Mouse (Mus musculus): Measurements from ENCODE around the gene Stard13. TPM values are rescaled to one million over a fixed set of nuclear protein-coding genes. Genes with fewer than 3 reads are reported as not detected.

Gene Stard13
- total RNA-seq, 1 experiment = 6.8 TPM

GRCm38 (mm10) chr5:151134202-151134601 lies 99.4 kb downstream of the Stard13 start:
- Histone ChIP-seq H3K9ac (ENCODE audit: insufficient read depth, low read depth, low read length, poor library complexity, severe bottlenecking) (no peak overlapping the region), H3K27ac (ENCODE audit: insufficient read depth, low read depth, low read length, poor library complexity, severe bottlenecking) (no peak overlapping the region), H3K9me3 (ENCODE audit: control insufficient read depth, insufficient read depth, low read depth, low read length) (no peaks in the 10 kb centered on the region), H3K4me1 (ENCODE audit: control insufficient read depth in 2 of 2, insufficient read depth in 2 of 2, low read length in 2 of 2, poor library complexity in 1 of 2) (no peaks in the 10 kb centered on the region), H3K4me3 (ENCODE audit: insufficient read depth in 1 of 2, low read depth in 1 of 2, low read length in 2 of 2, poor library complexity in 1 of 2, severe bottlenecking in 1 of 2) (no peak overlapping the region), H3K36me3 (ENCODE audit: control insufficient read depth, insufficient read depth, low read length, poor library complexity, severe bottlenecking) (no peaks in the 10 kb centered on the region)
- in situ Hi-C loops (cut with MboI; ENCODE audit: low sequenced_read_pairs in 2 of 2, unreplicated experiment in 2 of 2) = no loop called here
- DNase-seq (ENCODE audit: low read depth, low spot score) = no peak
- TF ChIP-seq CHD2 (IDR thresholded peaks at IDR 0.05; ENCODE audit: low read depth, low read length) (no peak), ZC3H11A (IDR thresholded peaks at IDR 0.05; ENCODE audit: borderline replicate concordance, low read depth, low read length) (no peak), HCFC1 (IDR thresholded peaks at IDR 0.05; ENCODE audit: borderline replicate concordance, insufficient read depth, low read length) (no peak), MAFK (IDR thresholded peaks at IDR 0.05; ENCODE audit: insufficient read depth, low read depth, low read length) (no peak), ZNF384 (IDR thresholded peaks at IDR 0.05; ENCODE audit: low read depth, low read length) (no peak)

DNA sequence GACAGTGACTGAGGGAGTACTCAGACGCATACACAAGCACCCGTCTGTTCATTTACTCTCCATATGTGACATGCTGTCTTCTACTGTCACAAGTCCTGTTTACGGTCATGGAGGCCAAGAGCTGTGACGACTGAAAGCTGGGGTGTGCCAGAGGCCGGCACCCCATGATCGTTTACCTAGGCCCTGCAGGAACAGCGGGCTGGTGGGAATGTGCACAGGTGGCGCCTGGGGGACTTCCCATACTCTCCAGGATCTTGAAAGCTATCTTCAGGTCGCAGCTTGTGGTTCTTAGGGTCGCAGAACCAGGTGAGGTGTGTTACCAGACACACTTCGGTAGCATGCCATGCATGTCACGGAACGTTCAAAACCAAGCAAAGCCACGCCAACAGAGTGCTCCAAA lies 99.9 kb downstream of the Stard13 start:
- in situ Hi-C loops (cut with MboI; ENCODE audit: low sequenced_read_pairs in 2 of 2, unreplicated experiment in 2 of 2) = no loop called here
- DNase-seq (ENCODE audit: low read depth, low spot score) = no peak
- no peak overlapping the region for H3K9ac ChIP-seq (ENCODE audit: insufficient read depth, low read depth, low read length, poor library complexity, severe bottlenecking)

GRCm38 (mm10) chr5:151129762-151130161 lies 103.9 kb downstream of the Stard13 start:
- Histone ChIP-seq H3K36me3 (ENCODE audit: control insufficient read depth, insufficient read depth, low read length, poor library complexity, severe bottlenecking) (no peaks in the 10 kb centered on the region), H3K27ac (ENCODE audit: insufficient read depth, low read depth, low read length, poor library complexity, severe bottlenecking) (no peak overlapping the region), H3K4me1 (ENCODE audit: control insufficient read depth in 2 of 2, insufficient read depth in 2 of 2, low read length in 2 of 2, poor library complexity in 1 of 2) (no peaks in the 10 kb centered on the region), H3K4me3 (ENCODE audit: insufficient read depth in 1 of 2, low read depth in 1 of 2, low read length in 2 of 2, poor library complexity in 1 of 2, severe bottlenecking in 1 of 2) (no peak overlapping the region), H3K9ac (ENCODE audit: insufficient read depth, low read depth, low read length, poor library complexity, severe bottlenecking) (no peak overlapping the region), H3K9me3 (ENCODE audit: control insufficient read depth, insufficient read depth, low read depth, low read length) (no peaks in the 10 kb centered on the region)
- TF ChIP-seq ZNF384 (IDR thresholded peaks at IDR 0.05; ENCODE audit: low read depth, low read length) = no peak
- TF ChIP-seq MAFK (IDR thresholded peaks at IDR 0.05; ENCODE audit: insufficient read depth, low read depth, low read length) = no peak
- no peak for TF ChIP-seq CHD2 (IDR thresholded peaks at IDR 0.05; ENCODE audit: low read depth, low read length)
- TF ChIP-seq ZC3H11A (IDR thresholded peaks at IDR 0.05; ENCODE audit: borderline replicate concordance, low read depth, low read length) = no peak
- no peak for TF ChIP-seq HCFC1 (IDR thresholded peaks at IDR 0.05; ENCODE audit: borderline replicate concordance, insufficient read depth, low read length)
- in situ Hi-C loops (cut with MboI; ENCODE audit: low sequenced_read_pairs in 2 of 2, unreplicated experiment in 2 of 2) = no loop called here
- DNase-seq (ENCODE audit: low read depth, low spot score) = no peak

More for the DNA sequence above, 99.9 kb downstream of the Stard13 start:
- Histone ChIP-seq H3K9me3 (ENCODE audit: control insufficient read depth, insufficient read depth, low read depth, low read length) (no peaks in the 10 kb centered on the region), H3K36me3 (ENCODE audit: control insufficient read depth, insufficient read depth, low read length, poor library complexity, severe bottlenecking) (no peaks in the 10 kb centered on the region), H3K27ac (ENCODE audit: insufficient read depth, low read depth, low read length, poor library complexity, severe bottlenecking) (no peak overlapping the region), H3K4me3 (ENCODE audit: insufficient read depth in 1 of 2, low read depth in 1 of 2, low read length in 2 of 2, poor library complexity in 1 of 2, severe bottlenecking in 1 of 2) (no peak overlapping the region), H3K4me1 (ENCODE audit: control insufficient read depth in 2 of 2, insufficient read depth in 2 of 2, low read length in 2 of 2, poor library complexity in 1 of 2) (no peaks in the 10 kb centered on the region)
- TF ChIP-seq ZC3H11A (IDR thresholded peaks at IDR 0.05; ENCODE audit: borderline replicate concordance, low read depth, low read length) (no peak), MAFK (IDR thresholded peaks at IDR 0.05; ENCODE audit: insufficient read depth, low read depth, low read length) (no peak)

DNA sequence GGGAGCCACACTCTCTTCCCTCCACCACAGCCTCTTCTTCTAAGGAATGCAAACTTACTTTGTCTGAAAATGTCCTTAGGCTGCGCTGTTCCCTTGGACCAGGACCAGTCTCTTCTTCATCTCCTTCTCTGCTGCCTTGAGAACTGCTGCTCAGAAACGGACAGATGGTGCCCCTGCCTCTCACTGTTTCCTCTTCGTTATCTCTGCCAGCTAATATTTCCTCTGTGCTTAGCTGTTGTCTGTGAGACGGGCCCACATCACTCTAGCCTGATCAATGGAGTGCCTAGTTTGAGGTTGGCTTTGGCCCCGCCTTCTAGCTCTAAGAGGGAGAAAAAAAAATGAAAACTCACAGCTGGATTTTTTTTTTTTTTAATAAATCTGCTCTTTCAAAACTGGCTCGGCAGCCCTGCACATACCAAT lies 106.3 kb downstream of the Stard13 start:
- no peak for DNase-seq (ENCODE audit: low read depth, low spot score)
- H3K9ac ChIP-seq (ENCODE audit: insufficient read depth, low read depth, low read length, poor library complexity, severe bottlenecking) = no peak overlapping the region
- no peak for TF ChIP-seq HCFC1 (IDR thresholded peaks at IDR 0.05; ENCODE audit: borderline replicate concordance, insufficient read depth, low read length)
- no peak for TF ChIP-seq ZNF384 (IDR thresholded peaks at IDR 0.05; ENCODE audit: low read depth, low read length)
- TF ChIP-seq CHD2 (IDR thresholded peaks at IDR 0.05; ENCODE audit: low read depth, low read length) = no peak
- TF ChIP-seq MAFK (IDR thresholded peaks at IDR 0.05; ENCODE audit: insufficient read depth, low read depth, low read length) = no peak
- TF ChIP-seq ZC3H11A (IDR thresholded peaks at IDR 0.05; ENCODE audit: borderline replicate concordance, low read depth, low read length) = no peak
- no peak overlapping the region for H3K27ac ChIP-seq (ENCODE audit: insufficient read depth, low read depth, low read length, poor library complexity, severe bottlenecking)
- H3K36me3 ChIP-seq (ENCODE audit: control insufficient read depth, insufficient read depth, low read length, poor library complexity, severe bottlenecking) = no peaks in the 10 kb centered on the region
- H3K4me3 ChIP-seq (ENCODE audit: insufficient read depth in 1 of 2, low read depth in 1 of 2, low read length in 2 of 2, poor library complexity in 1 of 2, severe bottlenecking in 1 of 2) = no peak overlapping the region
- H3K4me1 ChIP-seq (ENCODE audit: control insufficient read depth in 2 of 2, insufficient read depth in 2 of 2, low read length in 2 of 2, poor library complexity in 1 of 2) = no peaks in the 10 kb centered on the region
- in situ Hi-C loops (cut with MboI; ENCODE audit: low sequenced_read_pairs in 2 of 2, unreplicated experiment in 2 of 2) = no loop called here
- H3K9me3 ChIP-seq (ENCODE audit: control insufficient read depth, insufficient read depth, low read depth, low read length) = no peaks in the 10 kb centered on the region

DNA sequence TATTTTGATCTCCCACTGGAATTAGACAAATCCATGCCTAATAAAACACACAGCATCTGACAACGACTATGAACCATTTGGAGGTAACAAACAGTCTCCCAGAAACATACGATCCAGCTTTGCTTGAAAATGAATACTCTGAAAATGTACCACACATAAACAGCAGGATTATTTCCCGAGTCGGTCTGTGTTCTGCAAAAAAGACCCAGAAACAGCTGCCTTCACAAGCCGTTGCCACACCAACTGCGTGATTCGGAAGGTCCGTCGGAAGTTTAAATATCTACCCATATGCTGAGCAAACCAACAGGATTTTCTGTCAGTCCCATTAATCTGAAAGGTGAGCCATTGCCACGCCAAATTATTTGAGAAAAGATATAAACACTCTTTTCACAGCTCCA lies 107.0 kb downstream of the Stard13 start:
- Histone ChIP-seq H3K36me3 (ENCODE audit: control insufficient read depth, insufficient read depth, low read length, poor library complexity, severe bottlenecking) (no peaks in the 10 kb centered on the region), H3K9me3 (ENCODE audit: control insufficient read depth, insufficient read depth, low read depth, low read length) (no peaks in the 10 kb centered on the region), H3K4me3 (ENCODE audit: insufficient read depth in 1 of 2, low read depth in 1 of 2, low read length in 2 of 2, poor library complexity in 1 of 2, severe bottlenecking in 1 of 2) (no peak overlapping the region), H3K4me1 (ENCODE audit: control insufficient read depth in 2 of 2, insufficient read depth in 2 of 2, low read length in 2 of 2, poor library complexity in 1 of 2) (no peaks in the 10 kb centered on the region), H3K9ac (ENCODE audit: insufficient read depth, low read depth, low read length, poor library complexity, severe bottlenecking) (no peak overlapping the region), H3K27ac (ENCODE audit: insufficient read depth, low read depth, low read length, poor library complexity, severe bottlenecking) (no peak overlapping the region)
- DNase-seq (ENCODE audit: low read depth, low spot score) = no peak
- TF ChIP-seq ZNF384 (IDR thresholded peaks at IDR 0.05; ENCODE audit: low read depth, low read length) (no peak), MAFK (IDR thresholded peaks at IDR 0.05; ENCODE audit: insufficient read depth, low read depth, low read length) (no peak), HCFC1 (IDR thresholded peaks at IDR 0.05; ENCODE audit: borderline replicate concordance, insufficient read depth, low read length) (no peak), ZC3H11A (IDR thresholded peaks at IDR 0.05; ENCODE audit: borderline replicate concordance, low read depth, low read length) (no peak), CHD2 (IDR thresholded peaks at IDR 0.05; ENCODE audit: low read depth, low read length) (no peak)
- in situ Hi-C loops (cut with MboI; ENCODE audit: low sequenced_read_pairs in 2 of 2, unreplicated experiment in 2 of 2) = no loop called here

Data from ES-E14 (cell line).